Mouse (Mus musculus): ENCODE data around the gene Zbtb11. TPM values are rescaled to one million over a fixed set of nuclear protein-coding genes. Genes with fewer than 3 reads are reported as not detected.
A peak's percentile ranks its signal among the peaks of the same experiment; 100 is the strongest.

Zbtb11 gene
- 23.3 and 24.3 TPM in 2 replicates for total RNA-seq (2012; rRNA removed)

DNA sequence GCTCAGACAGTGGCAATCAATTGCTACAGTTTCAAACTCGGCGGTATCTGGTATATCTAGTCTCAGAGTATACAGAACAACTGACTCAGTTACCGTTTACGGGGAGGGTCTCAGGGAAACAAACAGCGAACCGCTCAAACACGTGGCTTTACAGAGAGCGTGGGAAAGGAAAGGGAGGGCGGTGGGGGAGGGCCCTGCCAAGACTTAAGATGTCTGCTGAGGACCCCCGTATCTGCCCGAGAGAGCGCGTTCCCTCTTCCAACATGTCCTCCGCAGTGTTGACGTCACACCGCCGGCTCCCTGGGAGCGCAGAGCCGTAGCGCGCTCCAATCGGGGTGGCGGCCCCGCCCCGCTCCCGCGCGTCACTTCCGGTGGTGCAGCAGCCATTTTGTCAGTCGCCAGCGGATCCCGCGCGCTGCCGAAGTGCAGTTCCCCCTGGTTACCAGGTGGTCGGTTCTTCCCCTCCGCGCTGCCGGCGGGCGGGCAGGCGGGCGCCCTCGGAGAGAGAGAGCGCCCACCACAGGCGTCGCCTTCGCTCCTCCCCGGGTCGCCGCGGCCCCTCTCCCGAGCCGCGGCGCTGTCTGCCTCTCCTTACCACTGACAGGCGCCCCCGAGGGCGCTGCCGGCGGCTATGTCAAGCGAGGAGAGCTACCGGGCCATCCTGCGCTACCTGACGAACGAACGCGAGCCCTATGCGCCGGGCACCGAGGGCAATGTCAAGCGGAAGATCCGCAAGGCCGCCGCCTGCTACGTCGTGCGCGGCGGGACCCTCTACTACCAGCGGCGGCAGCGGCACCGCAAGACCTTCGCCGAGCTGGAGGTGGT lies at the start of gene Zbtb11:
Zbtb11 (plus strand) TSS at position 453 of the 825 bp plus-strand sequence.
- H3K9me3 ChIP-seq (ENCODE audit: control insufficient read depth, insufficient read depth, low read depth, low read length): no peaks in the 10 kb centered on the region
- in situ Hi-C loops (cut with MboI; ENCODE audit: low sequenced_read_pairs in 2 of 2, unreplicated experiment in 2 of 2): no loop called here
- peak within 1 kb of the TSS; percentile 64 for H3K27ac ChIP-seq (ENCODE audit: insufficient read depth, low read depth, low read length, poor library complexity, severe bottlenecking)
- no peaks in the 10 kb centered on the region for H3K4me1 ChIP-seq (ENCODE audit: control insufficient read depth in 2 of 2, insufficient read depth in 2 of 2, low read length in 2 of 2, poor library complexity in 1 of 2)
- peaks cover 27% of the 10 kb centered on the region for H3K36me3 ChIP-seq (ENCODE audit: control insufficient read depth, insufficient read depth, low read length, poor library complexity, severe bottlenecking)
- TF ChIP-seq CHD2 (IDR thresholded peaks at IDR 0.05; ENCODE audit: low read depth, low read length) (no peak), HCFC1 (IDR thresholded peaks at IDR 0.05; ENCODE audit: borderline replicate concordance, insufficient read depth, low read length) (peak; percentile 87)
- H3K4me3 ChIP-seq (ENCODE audit: insufficient read depth in 1 of 2, low read depth in 1 of 2, low read length in 2 of 2, poor library complexity in 1 of 2, severe bottlenecking in 1 of 2): peak within 1 kb of the TSS; percentile 82 to 86
- DNase-seq (ENCODE audit: low read depth, low spot score): peak; percentile 98
- peak within 1 kb of the TSS; percentile 84 for H3K9ac ChIP-seq (ENCODE audit: insufficient read depth, low read depth, low read length, poor library complexity, severe bottlenecking)

DNA sequence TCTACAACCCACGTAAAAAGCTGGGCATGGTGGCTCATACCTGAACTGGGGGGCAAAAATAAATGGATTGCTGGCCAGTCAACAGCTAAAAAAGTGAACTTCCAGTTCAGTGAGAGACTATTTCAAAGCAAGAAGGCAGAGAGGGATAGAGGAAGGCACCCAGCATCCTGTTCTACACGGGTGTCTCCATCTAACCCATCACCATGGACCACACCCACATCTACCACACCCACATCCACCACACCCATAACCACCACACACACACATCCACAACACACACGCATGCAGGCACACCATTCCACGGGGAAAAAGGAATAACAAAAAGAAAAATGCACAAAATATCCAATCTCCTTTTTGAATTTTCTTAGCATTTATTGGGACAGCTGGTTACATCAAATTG lies 49.7 kb upstream of the Zbtb11 start:
- in situ Hi-C loops (cut with MboI; ENCODE audit: low sequenced_read_pairs in 2 of 2, unreplicated experiment in 2 of 2): no loop called here
- Histone ChIP-seq H3K27ac (ENCODE audit: insufficient read depth, low read depth, low read length, poor library complexity, severe bottlenecking) (no peak overlapping the region), H3K4me3 (ENCODE audit: insufficient read depth in 1 of 2, low read depth in 1 of 2, low read length in 2 of 2, poor library complexity in 1 of 2, severe bottlenecking in 1 of 2) (no peak overlapping the region), H3K9ac (ENCODE audit: insufficient read depth, low read depth, low read length, poor library complexity, severe bottlenecking) (no peak overlapping the region), H3K9me3 (ENCODE audit: control insufficient read depth, insufficient read depth, low read depth, low read length) (no peaks in the 10 kb centered on the region), H3K4me1 (ENCODE audit: control insufficient read depth in 2 of 2, insufficient read depth in 2 of 2, low read length in 2 of 2, poor library complexity in 1 of 2) (peaks cover 0 to 2% of the 10 kb centered on the region in 2 experiments; a peak in 2 of 4 replicates), H3K36me3 (ENCODE audit: control insufficient read depth, insufficient read depth, low read length, poor library complexity, severe bottlenecking) (peaks cover 4% of the 10 kb centered on the region)
- no peak for DNase-seq (ENCODE audit: low read depth, low spot score)
- TF ChIP-seq MAFK (IDR thresholded peaks at IDR 0.05; ENCODE audit: insufficient read depth, low read depth, low read length) (no peak), ZC3H11A (IDR thresholded peaks at IDR 0.05; ENCODE audit: borderline replicate concordance, low read depth, low read length) (no peak), ZNF384 (IDR thresholded peaks at IDR 0.05; ENCODE audit: low read depth, low read length) (no peak), CHD2 (IDR thresholded peaks at IDR 0.05; ENCODE audit: low read depth, low read length) (no peak), HCFC1 (IDR thresholded peaks at IDR 0.05; ENCODE audit: borderline replicate concordance, insufficient read depth, low read length) (no peak)

DNA sequence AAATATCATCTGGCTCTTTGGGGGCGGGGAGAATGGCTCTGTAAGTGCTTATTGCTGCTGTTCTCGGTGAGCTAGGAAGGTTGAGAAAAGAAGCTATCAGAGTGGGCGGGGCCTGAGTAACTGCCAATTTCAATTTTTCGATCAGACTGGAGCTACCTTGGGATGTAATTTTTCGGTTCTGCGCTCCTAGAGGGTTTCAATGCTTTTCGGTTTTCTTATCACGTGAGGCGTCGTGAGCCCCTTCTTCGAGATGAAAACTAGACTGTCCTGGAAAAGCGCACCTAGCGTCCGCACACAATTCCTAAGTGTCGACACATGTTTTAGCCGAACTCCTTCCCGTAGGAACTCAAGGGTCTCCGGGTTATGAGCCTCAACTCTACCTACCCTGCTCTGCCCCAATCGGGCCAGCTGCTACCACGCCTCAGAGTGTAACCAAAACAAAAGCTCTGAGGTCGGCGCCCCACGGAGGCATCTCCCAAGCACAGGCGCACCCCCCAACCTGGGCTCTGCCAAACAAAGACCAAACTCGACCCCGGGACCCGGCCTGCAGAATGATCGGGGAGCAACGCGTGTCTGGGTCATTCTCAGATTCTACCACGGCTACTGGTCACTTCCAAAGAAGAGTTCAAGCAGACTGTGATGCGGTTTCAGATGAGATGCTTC lies 39.9 kb upstream of the Zbtb11 start:
- H3K36me3 ChIP-seq (ENCODE audit: control insufficient read depth, insufficient read depth, low read length, poor library complexity, severe bottlenecking): no peaks in the 10 kb centered on the region
- DNase-seq (ENCODE audit: low read depth, low spot score): no peak

DNA sequence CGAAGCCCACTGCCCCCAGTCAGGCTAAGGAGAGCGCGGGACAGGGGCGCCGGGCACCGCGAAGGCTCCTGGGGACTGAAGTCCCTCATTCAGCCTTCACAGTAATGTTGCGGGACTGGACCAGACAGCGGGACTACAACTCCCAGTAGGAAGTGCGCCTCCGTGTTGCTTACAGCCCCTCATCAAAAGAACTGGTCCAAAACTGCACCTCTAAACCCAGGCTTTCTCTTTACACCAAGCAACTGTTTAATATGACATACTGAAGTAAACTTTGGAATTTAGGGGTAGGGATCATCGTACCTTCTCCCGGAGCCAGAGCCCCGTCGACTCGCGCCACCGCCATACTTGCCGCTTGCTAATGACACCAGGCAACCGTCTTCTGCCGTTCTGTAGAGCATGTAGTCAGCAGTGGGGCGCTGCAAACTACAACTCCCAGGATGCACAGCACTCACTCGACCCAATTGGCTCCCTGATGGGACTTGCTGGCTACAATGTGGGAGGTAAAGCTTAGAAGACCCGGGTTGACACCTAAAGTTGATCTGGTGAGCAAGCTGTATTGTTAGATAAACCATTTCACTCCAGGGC lies 39.1 kb upstream of the Zbtb11 start, which contains the start of gene Cep97:
Cep97 (minus strand) TSS at position 403 of the 585 bp plus-strand sequence.
- TF ChIP-seq ZC3H11A (IDR thresholded peaks at IDR 0.05; ENCODE audit: borderline replicate concordance, low read depth, low read length): no peak
- TF ChIP-seq MAFK (IDR thresholded peaks at IDR 0.05; ENCODE audit: insufficient read depth, low read depth, low read length): no peak
- no peak for TF ChIP-seq ZNF384 (IDR thresholded peaks at IDR 0.05; ENCODE audit: low read depth, low read length)
- no peak for TF ChIP-seq CHD2 (IDR thresholded peaks at IDR 0.05; ENCODE audit: low read depth, low read length)
- TF ChIP-seq HCFC1 (IDR thresholded peaks at IDR 0.05; ENCODE audit: borderline replicate concordance, insufficient read depth, low read length): peak; percentile 92
- H3K4me3 ChIP-seq (ENCODE audit: insufficient read depth in 1 of 2, low read depth in 1 of 2, low read length in 2 of 2, poor library complexity in 1 of 2, severe bottlenecking in 1 of 2): peak within 1 kb of the TSS; percentile 80 to 99
- in situ Hi-C loops (cut with MboI; ENCODE audit: low sequenced_read_pairs in 2 of 2, unreplicated experiment in 2 of 2): loop anchor here in 1 of 2 experiments (25.0 kb wide), 1 partner anchor 953 kb away; the partner anchor contains the start of gene Tmem45a
- H3K4me1 ChIP-seq (ENCODE audit: control insufficient read depth in 2 of 2, insufficient read depth in 2 of 2, low read length in 2 of 2, poor library complexity in 1 of 2): peaks cover 0 to 3% of the 10 kb centered on the region in 2 experiments; a peak in 1 of 4 replicates
- no peaks in the 10 kb centered on the region for H3K9me3 ChIP-seq (ENCODE audit: control insufficient read depth, insufficient read depth, low read depth, low read length)
- no peak within 1 kb of the TSS for H3K27ac ChIP-seq (ENCODE audit: insufficient read depth, low read depth, low read length, poor library complexity, severe bottlenecking)
- peak; percentile 83 for DNase-seq (ENCODE audit: low read depth, low spot score)
- H3K9ac ChIP-seq (ENCODE audit: insufficient read depth, low read depth, low read length, poor library complexity, severe bottlenecking): peak within 1 kb of the TSS; percentile 82
- no peaks in the 10 kb centered on the region for H3K36me3 ChIP-seq (ENCODE audit: control insufficient read depth, insufficient read depth, low read length, poor library complexity, severe bottlenecking)

More for the DNA sequence above, 39.9 kb upstream of the Zbtb11 start:
- Histone ChIP-seq H3K27ac (ENCODE audit: insufficient read depth, low read depth, low read length, poor library complexity, severe bottlenecking) (no peak overlapping the region), H3K9ac (ENCODE audit: insufficient read depth, low read depth, low read length, poor library complexity, severe bottlenecking) (peak overlapping the region; percentile 82), H3K4me1 (ENCODE audit: control insufficient read depth in 2 of 2, insufficient read depth in 2 of 2, low read length in 2 of 2, poor library complexity in 1 of 2) (peaks cover 0 to 3% of the 10 kb centered on the region in 2 experiments; a peak in 1 of 4 replicates), H3K9me3 (ENCODE audit: control insufficient read depth, insufficient read depth, low read depth, low read length) (no peaks in the 10 kb centered on the region), H3K4me3 (ENCODE audit: insufficient read depth in 1 of 2, low read depth in 1 of 2, low read length in 2 of 2, poor library complexity in 1 of 2, severe bottlenecking in 1 of 2) (peak overlapping the region; percentile 80 to 99)
- TF ChIP-seq ZC3H11A (IDR thresholded peaks at IDR 0.05; ENCODE audit: borderline replicate concordance, low read depth, low read length): no peak
- TF ChIP-seq CHD2 (IDR thresholded peaks at IDR 0.05; ENCODE audit: low read depth, low read length): no peak
- TF ChIP-seq MAFK (IDR thresholded peaks at IDR 0.05; ENCODE audit: insufficient read depth, low read depth, low read length): no peak
- TF ChIP-seq ZNF384 (IDR thresholded peaks at IDR 0.05; ENCODE audit: low read depth, low read length): no peak
- no peak for TF ChIP-seq HCFC1 (IDR thresholded peaks at IDR 0.05; ENCODE audit: borderline replicate concordance, insufficient read depth, low read length)
- in situ Hi-C loops (cut with MboI; ENCODE audit: low sequenced_read_pairs in 2 of 2, unreplicated experiment in 2 of 2): loop anchor here in 1 of 2 experiments (25.0 kb wide), 1 partner anchor 953 kb away; the partner anchor contains the start of gene Tmem45a

All from ES-E14 (cell line).